Mouse (Mus musculus): ENCODE measurements around the gene Ccdc65. TPM values are rescaled to one million over a fixed set of nuclear protein-coding genes. Genes with fewer than 3 reads are reported as not detected.

The Ccdc65 gene
- polyA plus RNA-seq, 1 experiment from 2014 or later, result 0.73 TPM

DNA sequence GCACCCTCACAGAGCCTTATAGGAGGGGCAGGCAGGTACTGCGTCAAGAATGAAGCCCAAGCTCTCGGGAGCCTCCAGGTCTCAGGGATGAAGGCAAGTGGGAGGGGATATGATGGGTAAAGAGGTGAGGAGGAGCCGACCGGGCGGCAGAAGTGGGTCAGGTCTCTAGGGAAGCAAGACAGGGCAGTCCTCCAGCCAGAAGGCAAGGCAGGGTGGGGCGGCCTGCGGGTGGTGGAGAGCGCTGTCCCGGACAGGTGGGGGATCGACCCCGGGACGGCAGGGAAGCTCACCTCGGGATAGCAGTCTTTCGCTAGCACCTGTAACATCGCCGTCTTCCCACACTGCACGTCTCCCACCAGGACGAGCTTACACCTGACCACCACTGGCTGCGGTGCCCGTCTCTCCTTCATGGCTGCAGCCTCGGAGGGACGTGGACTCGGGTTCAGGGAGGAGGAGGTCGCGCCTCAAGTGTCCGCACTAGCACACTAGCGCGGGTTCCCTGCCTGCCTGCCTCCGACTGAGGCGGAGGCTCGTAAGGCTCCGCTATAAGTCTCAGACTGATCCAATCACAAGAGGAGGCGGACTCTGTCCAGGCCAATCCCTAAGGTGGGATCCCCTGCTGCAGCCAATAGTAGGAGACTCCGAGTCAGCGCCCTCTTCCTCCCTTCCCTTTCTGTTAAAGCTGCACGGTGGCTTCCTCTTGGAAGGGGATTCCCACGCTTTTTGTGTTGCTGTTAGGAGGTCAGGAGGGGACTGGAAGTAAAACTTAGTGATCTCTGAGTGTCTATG, 30.9 kb upstream of the Ccdc65 start, which contains the start of gene Rnd1:
Rnd1 (minus strand) TSS at position 522 of the 789 bp plus-strand sequence.
- peak; percentile 96 for ATAC-seq (replicated peaks; ENCODE audit: low FRiP score)
- WGBS, result under 1% methylated on average over 36 of the region's 37 CpGs
- no peak within 1 kb of the TSS for H3K27ac ChIP-seq
- peak within 1 kb of the TSS; percentile 70 for H3K4me2 ChIP-seq
- no peaks in the 10 kb centered on the region for H3K36me3 ChIP-seq
- peak within 1 kb of the TSS; percentile 38 for H3K4me3 ChIP-seq (replicated peaks)
- H3K27me3 ChIP-seq, result peaks cover 73% of the 10 kb centered on the region
- no peak within 1 kb of the TSS for H3K9ac ChIP-seq
- H3K4me1 ChIP-seq, result peaks cover 34% of the 10 kb centered on the region
- no peaks in the 10 kb centered on the region for H3K9me3 ChIP-seq (replicated peaks)

DNA sequence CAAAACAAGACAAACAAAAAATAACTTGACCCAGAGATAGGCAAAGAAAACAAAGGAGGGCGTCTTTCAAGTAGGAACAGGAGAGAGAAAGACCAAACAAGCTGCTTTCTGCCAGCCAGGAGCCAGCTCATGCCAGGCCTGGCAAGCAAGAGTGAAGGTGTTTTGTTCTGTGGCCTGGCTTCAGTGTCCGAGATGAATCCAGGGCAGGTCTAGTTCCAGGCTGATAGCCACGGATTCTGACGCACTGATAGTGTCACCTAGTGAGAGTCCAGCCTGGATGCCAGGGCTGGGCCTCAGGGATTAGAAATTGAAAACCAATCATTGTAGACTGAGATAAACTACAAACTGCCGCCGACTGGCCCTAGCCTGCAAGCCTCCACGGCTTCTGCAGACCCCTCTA, 30.0 kb upstream of the Ccdc65 start:
- H3K4me1 ChIP-seq, result peaks cover 34% of the 10 kb centered on the region
- no peaks in the 10 kb centered on the region for H3K9me3 ChIP-seq (replicated peaks)
- no peak overlapping the region for H3K27ac ChIP-seq
- 67% methylated on average over 7 of the region's 7 CpGs for WGBS
- no peak for ATAC-seq (replicated peaks; ENCODE audit: low FRiP score)
- peaks cover 72% of the 10 kb centered on the region for H3K27me3 ChIP-seq
- H3K36me3 ChIP-seq, result no peaks in the 10 kb centered on the region
- no peak overlapping the region for H3K9ac ChIP-seq
- H3K4me2 ChIP-seq, result no peak overlapping the region
- H3K4me3 ChIP-seq (replicated peaks), result no peak overlapping the region

DNA sequence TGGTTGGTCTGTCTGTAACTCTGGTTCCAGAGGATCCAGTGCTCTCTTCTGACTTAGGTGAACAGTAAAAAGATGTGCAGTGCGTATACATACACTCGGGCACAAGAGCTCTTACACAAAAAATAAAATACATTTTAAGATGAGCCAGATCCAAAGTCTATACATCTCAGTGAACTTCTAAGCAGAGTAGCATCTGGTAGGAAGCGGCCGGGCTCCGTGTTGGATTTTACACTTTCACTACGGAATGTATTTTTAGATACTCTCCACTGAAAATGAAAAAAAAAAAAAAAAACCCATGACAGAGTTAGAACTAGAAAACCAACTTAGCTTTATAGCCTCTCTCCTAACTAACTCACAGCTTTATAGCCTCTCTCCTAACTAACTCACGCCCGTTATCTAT, 27.3 kb upstream of the Ccdc65 start:
- H3K4me1 ChIP-seq, result peaks cover 21% of the 10 kb centered on the region
- 86% methylated on average over 8 of the region's 8 CpGs for WGBS
- H3K4me2 ChIP-seq, result no peak overlapping the region
- ATAC-seq (replicated peaks; ENCODE audit: low FRiP score), result no peak
- no peak overlapping the region for H3K27ac ChIP-seq
- H3K9ac ChIP-seq, result no peak overlapping the region
- peaks cover 48% of the 10 kb centered on the region for H3K27me3 ChIP-seq
- no peak overlapping the region for H3K4me3 ChIP-seq (replicated peaks)
- no peaks in the 10 kb centered on the region for H3K36me3 ChIP-seq
- no peaks in the 10 kb centered on the region for H3K9me3 ChIP-seq (replicated peaks)

DNA sequence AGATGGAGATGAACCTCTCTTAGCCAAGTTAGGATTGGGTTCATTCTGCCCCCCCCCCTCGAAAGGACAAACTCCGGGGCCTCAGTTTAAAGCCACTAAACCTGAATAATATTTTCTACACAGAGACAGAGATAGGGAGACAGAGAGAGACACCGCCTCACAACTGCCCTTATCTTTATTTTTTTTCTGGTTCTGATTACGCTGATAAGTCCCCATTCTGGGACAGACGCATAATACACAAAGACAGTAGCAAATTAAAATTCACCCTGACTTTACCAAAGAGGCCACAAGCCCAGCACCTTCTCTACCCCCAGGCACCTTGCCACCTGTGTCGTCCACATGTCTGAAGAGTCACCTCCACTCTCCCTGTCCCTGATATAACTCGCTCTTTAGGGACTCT, 26.4 kb upstream of the Ccdc65 start:
- H3K27ac ChIP-seq, result no peak overlapping the region
- no peaks in the 10 kb centered on the region for H3K36me3 ChIP-seq
- no peak for ATAC-seq (replicated peaks; ENCODE audit: low FRiP score)
- no peaks in the 10 kb centered on the region for H3K9me3 ChIP-seq (replicated peaks)
- H3K4me2 ChIP-seq, result no peak overlapping the region
- no peak overlapping the region for H3K9ac ChIP-seq
- peaks cover 39% of the 10 kb centered on the region for H3K27me3 ChIP-seq
- H3K4me1 ChIP-seq, result peaks cover 11% of the 10 kb centered on the region
- H3K4me3 ChIP-seq (replicated peaks), result no peak overlapping the region
- 75% methylated on average over 7 of the region's 7 CpGs for WGBS

DNA sequence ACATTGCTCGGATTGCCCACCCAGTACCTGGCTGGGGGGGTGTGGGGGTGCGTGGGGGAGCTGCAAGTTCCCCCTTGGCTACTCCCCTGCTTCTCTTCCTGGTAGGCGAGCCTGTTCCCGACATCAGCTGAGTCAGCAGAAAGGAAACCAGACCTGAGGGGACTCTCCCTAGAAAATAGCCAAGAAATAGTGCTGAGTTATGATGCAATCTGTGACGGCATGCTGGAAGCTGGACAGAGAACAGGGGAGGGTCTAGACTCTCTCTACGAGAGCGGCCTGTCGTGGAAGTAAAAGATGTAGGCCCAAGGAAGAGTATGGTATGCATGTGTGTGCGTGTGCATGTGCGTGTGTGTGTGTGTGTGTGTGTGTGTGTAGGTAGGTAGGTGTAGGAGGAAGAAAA, 24.8 kb upstream of the Ccdc65 start:
- no peaks in the 10 kb centered on the region for H3K9me3 ChIP-seq (replicated peaks)
- no peaks in the 10 kb centered on the region for H3K36me3 ChIP-seq
- ATAC-seq (replicated peaks; ENCODE audit: low FRiP score), result no peak
- WGBS, result 50% methylated on average over 10 of the region's 10 CpGs
- H3K27ac ChIP-seq, result no peak overlapping the region
- peaks cover 36% of the 10 kb centered on the region for H3K27me3 ChIP-seq
- no peak overlapping the region for H3K4me2 ChIP-seq
- no peak overlapping the region for H3K4me3 ChIP-seq (replicated peaks)
- no peak overlapping the region for H3K9ac ChIP-seq
- 0 out of 2 replicates have a peak, but pooled peaks cover 2% of the 10 kb centered on the region for H3K4me1 ChIP-seq

DNA sequence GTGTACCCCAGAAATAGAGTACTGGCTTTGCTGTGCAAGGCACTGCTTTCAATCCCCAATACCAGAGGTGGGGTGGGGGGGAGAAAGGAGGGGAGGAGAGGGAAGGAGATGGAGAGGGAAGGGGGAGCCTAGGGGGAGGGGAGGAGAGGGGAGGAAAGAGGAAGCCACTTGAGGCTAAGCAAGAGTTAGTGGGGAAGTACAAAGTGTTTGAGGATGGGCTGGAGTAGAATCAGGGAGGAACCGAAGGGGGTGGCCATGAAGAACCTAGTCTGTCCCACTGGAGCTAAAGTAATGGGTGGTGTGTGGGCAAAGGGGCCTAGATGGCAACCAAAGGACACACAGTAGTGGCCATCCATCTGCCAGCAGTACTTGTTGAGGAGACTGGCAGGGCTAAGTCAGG, 24.3 kb upstream of the Ccdc65 start:
- Histone ChIP-seq H3K27me3 (peaks cover 33% of the 10 kb centered on the region), H3K9ac (no peak overlapping the region), H3K4me3 (replicated peaks) (no peak overlapping the region), H3K27ac (no peak overlapping the region), H3K4me2 (no peak overlapping the region), H3K9me3 (replicated peaks) (no peaks in the 10 kb centered on the region), H3K36me3 (no peaks in the 10 kb centered on the region), H3K4me1 (0 out of 2 replicates have a peak, but pooled peaks cover 2% of the 10 kb centered on the region)
- WGBS, result 95% methylated on average over 1 of the region's 1 CpGs
- ATAC-seq (replicated peaks; ENCODE audit: low FRiP score), result no peak

DNA sequence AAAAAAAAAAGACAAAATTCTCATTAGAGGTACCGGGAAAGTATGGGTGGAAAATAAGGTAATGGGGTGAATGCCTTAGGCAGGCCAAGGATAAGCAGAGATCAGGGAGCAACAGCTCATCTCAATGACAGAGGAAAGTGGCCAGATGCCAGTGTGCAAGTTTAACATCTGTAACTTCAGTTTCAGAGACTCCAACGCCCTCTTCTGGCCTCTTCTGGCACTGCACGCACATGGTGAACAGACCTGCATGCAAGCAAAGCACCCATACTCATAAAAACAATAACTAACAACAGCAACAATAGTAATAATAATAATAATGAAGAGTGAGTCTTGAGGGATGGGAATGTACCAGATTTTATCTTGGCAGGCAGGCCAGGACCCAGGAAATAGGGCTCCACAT, 22.1 kb upstream of the Ccdc65 start:
- no peak for ATAC-seq (replicated peaks; ENCODE audit: low FRiP score)
- 67% methylated on average over 3 of the region's 3 CpGs for WGBS
- no peak overlapping the region for H3K4me3 ChIP-seq (replicated peaks)
- H3K9me3 ChIP-seq (replicated peaks), result no peaks in the 10 kb centered on the region
- H3K4me2 ChIP-seq, result no peak overlapping the region
- no peaks in the 10 kb centered on the region for H3K36me3 ChIP-seq
- peaks cover 2% of the 10 kb centered on the region; the same call in 1 of the 2 replicates for H3K4me1 ChIP-seq
- no peak overlapping the region for H3K9ac ChIP-seq
- no peak overlapping the region for H3K27ac ChIP-seq
- peaks cover 21% of the 10 kb centered on the region for H3K27me3 ChIP-seq

DNA sequence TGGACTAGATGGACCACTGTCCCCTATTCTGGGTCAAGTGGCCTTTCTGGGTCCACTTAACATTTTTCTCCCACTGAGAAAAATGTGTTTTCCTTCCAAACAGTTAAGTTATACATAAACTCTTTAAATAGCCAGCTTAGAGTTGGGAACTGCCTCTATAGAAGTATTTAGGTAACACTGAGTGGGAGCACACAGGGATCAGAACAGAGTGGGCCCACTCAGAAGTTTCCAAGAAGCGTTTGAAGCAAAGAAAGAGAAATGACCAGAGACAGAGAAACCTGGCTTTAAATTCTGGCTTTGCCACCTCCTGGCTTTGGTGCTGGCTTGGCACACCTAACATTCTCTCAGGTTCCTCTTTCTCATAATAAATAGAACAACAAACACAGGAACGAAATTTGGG, 18.3 kb upstream of the Ccdc65 start:
- H3K27ac ChIP-seq, result no peak overlapping the region
- no peak for ATAC-seq (replicated peaks; ENCODE audit: low FRiP score)
- H3K36me3 ChIP-seq, result no peaks in the 10 kb centered on the region
- no peak overlapping the region for H3K4me2 ChIP-seq
- no peak overlapping the region for H3K9ac ChIP-seq
- peaks cover 8% of the 10 kb centered on the region; the same call in 1 of the 2 replicates for H3K27me3 ChIP-seq
- H3K4me1 ChIP-seq, result peaks cover 13% of the 10 kb centered on the region
- H3K4me3 ChIP-seq (replicated peaks), result no peak overlapping the region
- H3K9me3 ChIP-seq (replicated peaks), result no peaks in the 10 kb centered on the region
- 90% methylated on average over 2 of the region's 2 CpGs for WGBS

DNA sequence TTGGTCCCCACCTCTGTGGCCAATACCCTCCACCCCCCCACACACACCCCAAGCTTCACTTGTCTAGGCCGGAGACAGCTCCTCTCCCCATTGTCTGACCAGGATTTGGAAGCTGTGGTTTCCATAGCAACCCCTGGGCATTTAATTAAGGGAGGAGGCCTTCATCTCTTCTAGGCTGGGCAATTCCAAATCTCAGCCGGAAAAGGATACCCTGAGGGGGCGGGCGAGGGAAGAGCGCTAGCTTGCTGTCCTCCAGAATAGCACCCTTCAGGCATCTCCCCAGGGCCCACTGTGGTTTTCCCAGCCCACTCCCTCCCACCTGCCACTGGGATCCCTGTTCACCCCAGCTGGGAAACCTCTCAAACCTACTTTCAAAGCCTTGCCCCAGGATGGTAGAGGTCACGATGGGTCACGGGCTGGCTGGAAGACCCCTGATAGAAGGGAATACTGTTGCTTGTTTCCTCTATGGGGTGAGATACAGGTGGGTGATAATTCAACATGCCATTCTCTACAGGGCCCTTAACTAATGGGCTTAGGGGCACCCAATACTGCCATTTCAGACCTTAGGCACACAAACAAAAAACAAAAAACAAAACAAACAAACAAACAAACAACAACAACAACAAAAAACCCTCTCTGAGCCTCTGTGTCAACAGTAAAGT, 16.4 kb upstream of the Ccdc65 start:
- no peak for ATAC-seq (replicated peaks; ENCODE audit: low FRiP score)
- no peaks in the 10 kb centered on the region for H3K9me3 ChIP-seq (replicated peaks)
- no peak overlapping the region for H3K4me3 ChIP-seq (replicated peaks)
- H3K9ac ChIP-seq, result no peak overlapping the region
- H3K4me2 ChIP-seq, result no peak overlapping the region
- peaks cover 17% of the 10 kb centered on the region for H3K4me1 ChIP-seq
- H3K27ac ChIP-seq, result peak overlapping the region; percentile 52
- WGBS, result 34% methylated on average over 7 of the region's 7 CpGs
- H3K27me3 ChIP-seq, result peaks cover 8% of the 10 kb centered on the region; the same call in 1 of the 2 replicates
- no peaks in the 10 kb centered on the region for H3K36me3 ChIP-seq

DNA sequence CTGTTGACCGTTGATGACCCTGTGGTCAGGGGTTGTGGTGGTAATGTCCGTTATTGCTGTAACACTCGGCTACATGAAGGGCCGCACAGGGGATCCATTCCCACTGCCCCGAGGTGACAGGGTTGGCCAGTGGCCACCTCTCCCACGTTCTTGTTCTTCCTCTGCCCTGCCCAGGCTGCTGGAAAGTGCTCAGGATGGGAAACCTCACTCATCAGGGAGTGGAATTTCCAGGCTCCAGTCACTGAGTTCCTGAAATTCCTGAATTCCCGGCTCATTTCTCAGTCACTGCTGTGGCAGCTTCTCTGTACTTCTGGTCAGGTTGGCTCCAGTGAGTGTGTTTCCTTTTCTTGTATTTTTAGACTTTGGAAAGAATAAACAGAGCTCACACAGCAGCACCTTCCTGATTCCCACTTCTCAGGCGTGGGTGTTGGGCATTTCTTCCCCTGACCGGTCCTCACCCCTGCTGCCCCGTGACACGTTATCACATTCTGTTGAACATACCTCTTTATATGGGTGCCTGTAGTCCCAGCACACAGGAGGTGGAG, 15.8 kb upstream of the Ccdc65 start:
- Histone ChIP-seq H3K4me1 (peaks cover 17% of the 10 kb centered on the region), H3K9ac (no peak overlapping the region), H3K4me2 (no peak overlapping the region), H3K27ac (peak overlapping the region; percentile 52), H3K9me3 (replicated peaks) (no peaks in the 10 kb centered on the region), H3K4me3 (replicated peaks) (no peak overlapping the region), H3K27me3 (peaks cover 8% of the 10 kb centered on the region; the same call in 1 of the 2 replicates), H3K36me3 (no peaks in the 10 kb centered on the region)
- 0 out of 2 replicates have a peak, but pooled peaks have one; percentile 41 for ATAC-seq (replicated peaks; ENCODE audit: low FRiP score)
- WGBS, result 28% methylated on average over 11 of the region's 11 CpGs

DNA sequence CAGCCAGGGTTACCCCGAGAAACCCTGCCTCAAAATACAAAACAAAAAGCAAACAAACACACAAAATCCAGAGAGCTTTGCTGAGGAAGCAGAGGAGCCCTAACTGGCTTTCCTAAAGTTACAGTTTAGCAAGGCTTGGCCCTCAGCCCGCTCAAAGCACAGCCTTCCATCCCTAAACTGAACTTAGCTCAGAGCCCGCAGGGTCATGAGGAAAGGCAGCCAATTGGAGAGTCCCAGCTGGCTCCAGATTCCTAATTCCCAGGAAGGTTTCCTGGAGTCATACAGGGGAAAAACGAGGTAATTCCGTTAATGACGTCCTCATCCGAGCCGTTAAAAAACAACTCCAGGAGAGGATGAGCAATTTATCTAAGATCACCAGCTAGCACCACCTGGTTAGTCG, 12.3 kb upstream of the Ccdc65 start:
- Histone ChIP-seq H3K27ac (no peak overlapping the region), H3K9ac (no peak overlapping the region), H3K9me3 (replicated peaks) (no peaks in the 10 kb centered on the region), H3K4me2 (no peak overlapping the region), H3K4me3 (replicated peaks) (no peak overlapping the region), H3K4me1 (peaks cover 23% of the 10 kb centered on the region), H3K27me3 (peaks cover 23% of the 10 kb centered on the region), H3K36me3 (no peaks in the 10 kb centered on the region)
- WGBS, result 42% methylated on average over 9 of the region's 9 CpGs
- no peak for ATAC-seq (replicated peaks; ENCODE audit: low FRiP score)

DNA sequence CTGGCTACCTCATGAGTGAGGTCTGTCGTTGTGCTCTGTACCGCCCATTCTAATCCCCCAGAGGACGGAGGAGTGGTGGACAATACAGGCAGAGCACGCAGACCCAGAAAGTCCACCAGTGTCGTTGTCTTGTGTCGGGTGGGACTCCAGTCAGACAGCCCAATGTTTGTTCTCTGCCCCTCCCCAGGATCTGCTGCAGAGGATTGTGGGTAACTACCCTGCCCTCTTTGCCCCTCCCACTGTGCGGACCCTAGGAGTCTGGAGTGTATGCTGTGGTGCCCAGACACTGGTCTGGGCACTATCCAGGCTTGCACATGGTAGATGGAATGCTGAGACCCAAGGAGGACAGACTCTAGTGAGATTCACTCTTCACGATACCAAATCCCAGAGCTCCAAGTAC, 11.8 kb upstream of the Ccdc65 start:
- WGBS, result 54% methylated on average over 8 of the region's 8 CpGs

More for the DNA sequence above, 11.8 kb upstream of the Ccdc65 start:
- Histone ChIP-seq H3K4me1 (peaks cover 23% of the 10 kb centered on the region), H3K4me2 (0 out of 2 replicates have a peak overlapping the region, but pooled peaks have one; percentile 8), H3K4me3 (replicated peaks) (no peak overlapping the region), H3K27me3 (peaks cover 27% of the 10 kb centered on the region), H3K27ac (no peak overlapping the region), H3K36me3 (no peaks in the 10 kb centered on the region), H3K9me3 (replicated peaks) (no peaks in the 10 kb centered on the region), H3K9ac (no peak overlapping the region)
- ATAC-seq (replicated peaks; ENCODE audit: low FRiP score), result no peak

All from kidney, embryonic 15.5 days (tissue).